Mouse (Mus musculus) thymus, postnatal 0 days (tissue): ENCODE measurements around the gene U2af1. TPM values are rescaled to one million over a fixed set of nuclear protein-coding genes. Genes with fewer than 3 reads are reported as not detected.
"Not testable (repeated sequence)": the region's sequence is repeated elsewhere in the genome, so short reads cannot be mapped to it uniquely, and the experiment has no call there.

Experiments used
- DNase-seq: peaks from one replicate; pipeline ENCODE4 v3.0.0-alpha.2; 2015; ENCODE audit warnings: low spot score
- polyA plus RNA-seq: library from polyadenylated mRNA; unstranded; fragments of >200 nt; fragmentation: Nextera tagmentation; extraction: Ambion mirVana; gene quantifications from 2 replicates; pipeline ENCODE4 v1.2.1, GENCODE M21; 2015

Gene U2af1
- polyA plus RNA-seq, 1 experiment from 2014 or later, result 388 TPM

- DNase-seq, result no peak
Measured at GRCm38 (mm10) chr17:31627961-31628360, 30.7 kb downstream of the U2af1 start.

- no peak for DNase-seq
Measured at GRCm38 (mm10) chr17:31623101-31623500, 35.6 kb downstream of the U2af1 start.

- DNase-seq, result no peak
Measured at GRCm38 (mm10) chr17:31613086-31613755, 45.5 kb downstream of the U2af1 start.

DNA sequence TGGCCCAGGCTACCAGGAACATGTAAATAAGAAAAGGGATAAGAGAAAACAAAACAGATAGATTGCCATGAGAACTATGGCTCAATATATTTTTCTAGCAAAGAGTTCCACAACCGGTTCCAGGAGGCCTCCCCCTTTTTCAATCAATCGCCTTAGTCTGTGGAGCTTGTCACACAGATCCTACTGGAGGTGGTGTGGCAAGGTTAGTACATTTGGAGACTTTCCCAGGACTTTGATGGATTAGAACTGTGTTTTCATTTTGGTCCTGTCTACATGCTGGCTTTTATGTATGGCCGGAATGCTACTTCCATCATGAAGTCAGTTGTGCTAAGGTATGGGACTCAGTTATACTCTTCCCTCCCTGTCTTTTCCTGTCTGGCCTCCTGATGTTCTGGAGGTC, 48.8 kb downstream of the U2af1 start:
- no peak for DNase-seq

DNA sequence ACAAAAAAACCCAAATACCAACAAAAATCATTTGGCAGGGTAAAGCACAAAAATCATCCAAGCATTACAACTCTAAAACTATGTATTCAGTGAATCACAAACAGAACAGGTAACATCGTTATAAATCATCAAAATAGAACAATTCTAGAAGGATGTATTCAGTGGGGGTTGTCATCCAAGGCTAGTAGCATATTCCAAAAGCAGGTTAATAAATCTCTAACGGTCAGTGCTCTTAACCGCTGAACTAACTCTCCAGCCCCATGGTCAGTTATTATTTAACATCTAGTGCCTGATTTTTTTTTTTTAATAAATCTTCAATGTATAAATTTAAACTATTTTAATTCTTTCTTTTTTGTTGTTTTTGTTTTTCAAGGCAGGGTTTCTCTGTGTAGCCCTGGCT, 49.5 kb downstream of the U2af1 start:
- not testable (repeated sequence) for DNase-seq

DNA sequence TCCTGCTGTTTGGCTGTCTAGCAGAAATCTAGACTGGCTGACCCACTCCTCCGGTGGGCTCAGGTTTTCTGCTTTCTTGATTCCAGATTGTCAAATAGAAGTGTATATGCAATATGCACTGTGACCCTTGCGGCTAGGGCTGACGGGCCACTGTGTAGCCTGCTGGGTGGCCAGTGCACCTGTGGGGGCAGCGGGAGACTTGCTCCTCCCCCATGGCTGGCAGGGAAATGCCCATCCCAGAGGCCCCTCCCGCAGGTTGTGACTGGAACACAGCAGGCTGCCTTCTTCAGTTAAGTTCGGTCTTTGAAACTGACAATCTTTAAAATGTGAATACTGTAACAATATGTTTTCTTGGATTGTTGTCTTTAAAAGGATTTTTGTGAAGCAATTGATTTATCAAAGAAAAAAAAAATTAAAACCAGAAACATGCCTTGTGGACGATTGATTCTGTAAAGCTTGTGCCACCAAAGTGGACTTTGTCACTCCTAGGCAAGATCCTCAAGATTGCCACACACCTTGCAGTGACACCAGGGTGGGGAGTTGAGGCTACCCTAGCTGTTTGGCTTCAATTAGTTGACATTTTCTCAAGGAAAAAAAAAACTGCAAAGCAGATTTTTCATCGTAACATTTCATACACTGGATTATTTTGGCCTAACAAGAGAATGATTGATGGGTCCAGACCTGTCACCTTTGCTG, 51.3 kb downstream of the U2af1 start:
- no peak for DNase-seq

DNA sequence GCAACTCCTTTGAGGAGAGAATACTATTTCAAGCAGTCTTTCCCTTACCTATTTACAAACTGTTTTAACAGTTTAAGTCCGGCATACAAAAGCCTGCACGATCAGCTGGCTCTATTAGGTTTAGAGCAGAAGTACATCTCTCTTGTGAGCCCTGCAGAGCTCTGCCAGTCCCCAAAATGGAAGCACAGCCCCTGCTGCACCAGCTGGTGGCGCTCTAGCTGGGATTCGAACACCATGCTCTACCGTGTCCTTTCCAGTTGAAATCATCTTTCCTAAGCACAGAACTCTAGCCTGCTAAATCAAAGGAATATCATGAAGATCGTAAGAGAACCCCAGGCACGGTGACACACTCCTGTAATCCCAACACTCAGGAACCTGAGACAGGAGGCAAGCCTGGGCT, 52.3 kb downstream of the U2af1 start:
- DNase-seq, result no peak

DNA sequence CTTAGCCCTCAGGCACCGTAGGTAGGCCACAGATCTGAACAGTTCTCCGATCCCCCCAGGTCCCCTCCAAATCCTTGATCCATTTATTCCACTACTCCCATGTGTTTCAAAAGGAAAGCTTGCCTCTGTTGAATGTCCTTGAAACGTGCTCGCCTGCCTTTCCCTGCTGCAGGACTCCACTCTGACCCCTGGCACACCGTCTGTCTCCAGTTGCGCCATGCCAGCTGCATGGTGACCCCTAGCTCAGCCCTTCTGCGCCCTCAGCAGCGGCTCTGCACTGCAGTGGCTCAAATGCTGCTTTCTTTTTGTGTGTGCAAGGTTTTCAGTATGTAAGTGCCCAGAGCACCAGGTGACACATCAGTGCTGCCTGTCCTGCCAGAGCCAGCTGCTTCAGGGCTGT, 60.1 kb downstream of the U2af1 start:
- no peak for DNase-seq

- no peak for DNase-seq
Measured at GRCm38 (mm10) chr17:31597957-31598356, 60.7 kb downstream of the U2af1 start.

Other genes starting within 250 kb of the U2af1 start
- gene Wdr4, start 138.9 kb downstream of the U2af1 start, polyA plus RNA-seq, result 23.9 and 24.7 TPM in 2 replicates
- 425 and 444 TPM in 2 replicates for gene Ndufv3, start 138.8 kb downstream of the U2af1 start, polyA plus RNA-seq
- gene Pknox1, start 94.2 kb downstream of the U2af1 start, polyA plus RNA-seq, result 30.6 and 31.9 TPM in 2 replicates
- gene Cbs, start 21.7 kb downstream of the U2af1 start, polyA plus RNA-seq, result 0.71 and 0.88 TPM in 2 replicates
- 2.3 and 2.8 TPM in 2 replicates for gene Cryaa, start 18.9 kb upstream of the U2af1 start, polyA plus RNA-seq
- 12.4 and 14.2 TPM in 2 replicates for gene Sik1, start 196.9 kb upstream of the U2af1 start, polyA plus RNA-seq